Mouse (Mus musculus): ENCODE measurements at regions not wholly inside any gene's neighbourhood (a gene's known extent, or its start where the extent isn't known, plus 50 kb on each side); places are given as distances from the start of the nearest gene placed in this dataset.

GRCm38 (mm10) chr4:124120334-124120733 lies 202.5 kb upstream of the 4930535I16Rik start:
- intact Hi-C loops (cut with DNase I), result loop anchor here (10.0 kb wide), 1 partner anchor 156 kb away; no protein-coding TSS in a partner anchor
- DNase-seq, result no peak

DNA sequence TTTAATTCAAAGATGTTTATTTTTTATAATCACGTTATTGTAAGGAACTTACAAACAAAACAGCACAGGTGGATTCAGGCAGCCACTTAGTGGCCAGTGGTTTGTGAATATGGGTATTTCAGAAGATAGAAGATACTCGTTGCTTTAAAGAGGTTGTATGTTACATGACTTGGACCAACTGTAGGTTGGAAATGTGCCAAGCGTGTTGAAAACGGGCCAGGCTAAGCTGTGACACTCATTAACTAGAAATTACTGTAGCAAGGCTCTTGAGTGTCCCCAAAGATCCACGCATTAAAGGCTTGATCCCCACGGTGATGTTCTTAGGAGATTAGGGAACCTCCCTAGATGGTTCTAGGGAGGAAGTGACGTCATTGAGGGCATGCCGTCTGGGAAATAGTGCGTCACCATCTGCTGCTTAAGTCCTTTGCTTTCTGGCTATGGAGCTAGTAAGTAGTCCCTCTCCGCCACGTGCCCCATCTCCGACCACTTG lies 196.1 kb upstream of the 4930535I16Rik start:
- DNase-seq, result no peak
- intact Hi-C loops (cut with DNase I), result no loop called here

DNA sequence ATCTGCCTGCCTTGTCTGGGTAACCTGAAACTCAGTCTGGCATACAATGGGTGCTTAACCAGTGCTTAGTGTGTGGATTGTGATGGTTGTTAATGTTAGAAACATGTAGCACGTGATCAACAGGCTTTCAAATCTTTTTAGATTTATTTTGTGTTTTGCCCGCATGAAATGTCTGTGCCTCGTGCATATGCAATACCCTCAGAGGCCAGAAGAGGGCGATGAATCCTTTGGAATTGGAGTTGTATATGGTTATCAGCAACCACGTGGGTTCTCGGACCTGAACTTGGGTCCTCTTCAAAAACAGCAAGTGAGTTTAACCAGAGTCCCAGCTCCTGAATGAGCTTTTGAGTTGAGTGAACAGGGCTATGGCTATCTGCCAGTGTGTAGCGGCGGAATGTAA lies 192.9 kb upstream of the 4930535I16Rik start:
- intact Hi-C loops (cut with DNase I), result no loop called here

DNA sequence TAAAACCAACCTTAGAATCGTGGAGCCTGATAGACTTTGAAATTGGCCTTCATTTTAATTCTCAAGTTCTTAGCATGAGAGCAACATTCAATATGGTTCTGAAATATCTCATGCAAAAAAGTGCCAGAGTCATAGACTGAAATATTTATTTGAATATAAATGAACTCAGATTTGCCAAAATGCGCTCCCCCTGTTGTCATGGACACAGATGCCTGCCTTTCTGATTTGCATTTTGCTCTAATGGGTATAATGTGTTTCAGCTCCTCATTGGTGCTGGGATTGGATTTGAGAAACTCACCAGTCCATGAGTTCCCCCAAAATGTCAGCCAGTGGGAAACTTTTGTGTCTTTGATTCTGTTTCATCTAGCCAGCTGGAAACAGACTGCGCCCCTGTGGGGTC lies 191.5 kb upstream of the 4930535I16Rik start:
- intact Hi-C loops (cut with DNase I), result no loop called here

More for the DNA sequence above, 192.9 kb upstream of the 4930535I16Rik start:
- no peak for DNase-seq

DNA sequence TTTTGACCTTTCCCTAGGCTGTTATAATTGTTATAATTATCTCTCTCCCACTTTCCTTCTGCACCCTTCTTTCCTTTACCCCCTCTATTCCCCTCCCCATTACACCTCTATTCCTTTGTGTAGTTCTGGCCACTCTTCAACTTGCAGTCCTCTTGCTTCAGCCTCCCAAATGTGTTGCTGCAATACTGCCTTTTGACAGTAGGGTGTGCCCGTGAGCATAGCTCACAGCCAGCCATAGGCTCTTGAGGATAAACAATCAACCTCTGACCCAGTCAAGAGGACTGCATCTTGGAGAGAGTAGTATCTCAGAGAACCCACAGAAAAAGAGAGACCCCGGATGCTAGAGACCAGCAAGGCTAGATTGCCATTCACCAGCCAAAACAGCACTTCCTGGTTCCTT lies 184.9 kb upstream of the 4930535I16Rik start:
- no peak for DNase-seq
- intact Hi-C loops (cut with DNase I), result no loop called here

More for the DNA sequence above, 191.5 kb upstream of the 4930535I16Rik start:
- DNase-seq, result no peak

DNA sequence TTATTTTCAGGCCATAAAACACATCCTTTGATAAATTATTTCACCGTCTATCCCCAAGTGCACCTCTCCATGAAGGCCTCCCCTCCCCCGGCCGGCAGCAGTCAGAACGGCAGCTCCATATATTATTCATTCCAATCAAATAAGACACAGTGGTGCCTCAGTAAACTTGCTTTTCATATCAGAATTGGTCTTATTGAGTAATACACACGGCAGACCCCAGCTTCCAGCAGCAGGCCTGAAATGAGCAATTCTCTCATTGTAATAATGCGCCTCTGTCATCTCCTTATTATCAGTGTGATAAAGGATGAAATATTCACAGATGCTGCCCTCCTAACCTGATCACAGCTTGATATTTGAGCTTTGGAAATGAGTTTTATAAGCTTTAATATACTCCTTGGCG lies 169.0 kb upstream of the 4930535I16Rik start:
- no peak for DNase-seq
- intact Hi-C loops (cut with DNase I), result no loop called here

- intact Hi-C loops (cut with DNase I), result no loop called here
- no peak for DNase-seq
Observed at GRCm38 (mm10) chr4:124086254-124086653, 168.4 kb upstream of the 4930535I16Rik start.

GRCm38 (mm10) chr4:124079603-124080002 lies 161.8 kb upstream of the 4930535I16Rik start:
- no peak for DNase-seq
- intact Hi-C loops (cut with DNase I), result no loop called here

GRCm38 (mm10) chr4:124075551-124075950 lies 157.7 kb upstream of the 4930535I16Rik start:
- intact Hi-C loops (cut with DNase I), result no loop called here
- no peak for DNase-seq

DNA sequence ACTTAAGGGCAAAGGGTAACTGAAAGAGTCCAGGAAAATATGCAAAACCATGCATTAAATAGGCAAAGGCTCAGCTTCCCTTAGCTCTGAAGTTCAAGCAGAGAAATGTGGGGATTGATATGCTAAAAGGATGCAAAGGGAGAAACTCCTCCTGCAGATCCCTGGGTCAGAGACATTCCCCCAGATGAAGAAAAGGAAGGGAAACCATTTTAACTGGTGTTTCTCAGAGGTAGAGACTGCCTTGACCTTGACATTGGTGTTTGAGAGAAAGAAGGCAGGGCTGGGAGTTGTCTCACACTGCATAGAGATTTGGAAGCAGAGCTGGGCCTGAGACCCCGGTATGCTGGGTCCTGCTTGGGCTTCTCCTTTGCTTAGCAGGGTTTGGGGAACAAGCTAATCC lies 155.8 kb upstream of the 4930535I16Rik start:
- intact Hi-C loops (cut with DNase I), result no loop called here

GRCm38 (mm10) chr4:124064601-124065000 lies 146.8 kb upstream of the 4930535I16Rik start:
- DNase-seq, result no peak
- intact Hi-C loops (cut with DNase I), result no loop called here

More for the DNA sequence above, 155.8 kb upstream of the 4930535I16Rik start:
- no peak for DNase-seq

- intact Hi-C loops (cut with DNase I), result no loop called here
- DNase-seq, result no peak
Observed at GRCm38 (mm10) chr4:124063269-124064100, 145.7 kb upstream of the 4930535I16Rik start.

- intact Hi-C loops (cut with DNase I), result no loop called here
- DNase-seq, result no peak
Observed at GRCm38 (mm10) chr4:124057607-124058006, 139.8 kb upstream of the 4930535I16Rik start.

GRCm38 (mm10) chr4:124054240-124054760 lies 136.5 kb upstream of the 4930535I16Rik start:
- intact Hi-C loops (cut with DNase I), result no loop called here
- DNase-seq, result no peak

DNA sequence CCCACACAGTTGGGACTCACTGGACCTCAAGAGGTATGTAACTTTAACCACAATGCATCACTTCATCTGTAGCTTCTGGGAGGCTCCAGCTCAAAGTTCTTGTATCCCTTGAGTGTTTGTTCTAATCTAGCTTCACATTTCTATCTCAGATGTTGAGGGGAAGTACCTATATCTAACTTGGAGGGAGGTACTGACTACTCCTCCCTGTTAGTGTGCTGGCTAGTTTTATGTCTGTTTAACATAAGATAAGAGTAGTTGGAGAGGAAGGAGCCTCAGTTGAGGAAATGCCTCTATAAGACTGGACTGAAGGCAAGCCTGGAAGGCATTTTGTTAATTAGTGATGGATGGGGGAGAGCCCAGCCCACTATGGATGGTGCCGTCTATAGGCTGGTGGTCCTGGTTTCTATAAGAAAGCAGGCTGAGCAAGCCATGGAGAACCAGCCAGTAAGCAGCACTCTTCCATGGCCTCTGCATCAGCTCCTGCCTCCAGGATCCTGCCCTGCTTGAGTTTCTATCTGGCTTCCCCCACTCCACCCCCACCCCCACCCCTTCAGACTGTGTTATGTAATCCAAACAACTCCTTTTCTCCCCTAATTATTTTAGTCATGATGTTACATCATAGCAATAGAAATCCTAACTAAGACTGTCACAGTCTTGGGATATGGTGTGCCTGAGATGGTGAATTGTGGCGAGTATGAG lies 135.7 kb upstream of the 4930535I16Rik start:
- intact Hi-C loops (cut with DNase I), result no loop called here
- DNase-seq, result no peak

- intact Hi-C loops (cut with DNase I), result no loop called here
- DNase-seq, result no peak
Observed at GRCm38 (mm10) chr4:124052387-124052786, 134.6 kb upstream of the 4930535I16Rik start.

DNA sequence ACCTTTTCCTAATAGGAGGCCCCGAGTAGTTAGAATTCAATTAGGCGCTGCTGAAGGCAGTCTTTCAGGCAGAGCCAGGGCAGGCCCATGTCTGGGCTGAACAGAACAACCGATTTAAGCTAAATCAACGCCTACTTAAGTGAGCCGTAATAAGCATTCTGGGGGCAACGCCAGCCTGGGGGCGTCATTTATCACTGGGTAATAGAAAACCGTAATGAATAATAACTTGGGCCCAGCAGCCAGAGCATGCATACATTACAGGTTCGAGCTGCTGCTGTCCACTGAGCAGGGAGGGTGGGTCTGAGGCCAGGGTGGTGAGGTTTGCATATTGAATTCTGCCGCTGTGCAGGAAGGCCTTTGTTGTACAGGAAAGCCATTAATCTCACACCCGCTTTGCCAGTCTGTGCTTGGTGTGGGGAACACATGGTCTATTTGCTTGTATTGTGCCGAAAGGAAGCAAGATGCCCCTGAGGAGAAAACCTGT lies 130.6 kb upstream of the 4930535I16Rik start:
- intact Hi-C loops (cut with DNase I), result no loop called here
- DNase-seq, result no peak

DNA sequence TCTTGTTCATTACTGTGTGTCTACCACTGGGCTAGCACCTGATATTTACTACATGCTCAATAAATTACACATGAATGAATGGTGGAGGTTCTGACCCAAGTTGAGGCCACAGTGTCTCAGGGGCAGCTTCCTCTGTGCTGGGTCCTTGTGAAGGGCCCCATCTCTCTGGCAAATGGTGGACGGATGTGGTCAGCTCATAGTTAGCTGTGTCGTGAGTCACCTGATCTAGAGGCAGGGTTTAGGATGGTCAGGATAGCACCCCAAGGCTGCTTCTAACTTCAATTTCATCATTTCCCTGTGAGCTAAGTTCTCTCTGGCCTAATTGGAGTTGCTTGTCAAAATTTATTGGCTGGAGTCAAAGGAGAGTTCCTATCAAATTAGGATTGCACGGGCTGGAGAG lies 130.1 kb upstream of the 4930535I16Rik start:
- DNase-seq, result no peak
- intact Hi-C loops (cut with DNase I), result no loop called here

DNA sequence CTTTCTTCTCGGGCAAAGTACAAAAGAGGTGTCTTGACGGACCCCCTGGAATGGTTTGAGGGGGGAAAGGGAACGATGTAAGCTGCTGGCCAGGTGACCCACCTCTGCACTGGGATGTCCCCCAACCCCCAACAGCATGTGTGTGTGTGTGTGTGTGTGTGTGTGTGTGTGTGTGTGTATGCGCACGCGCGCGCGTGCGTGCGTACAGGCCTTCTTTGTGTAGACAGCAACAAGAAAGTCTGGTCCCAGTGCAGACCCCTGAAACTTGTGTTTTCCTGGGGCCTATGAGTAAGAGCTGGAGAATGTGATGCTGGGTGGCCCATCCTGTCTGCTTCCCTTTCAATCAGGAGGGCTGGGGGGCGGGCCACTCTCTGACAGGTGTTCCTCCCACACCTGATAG lies 118.7 kb upstream of the 4930535I16Rik start:
- no peak for DNase-seq
- intact Hi-C loops (cut with DNase I), result no loop called here

DNA sequence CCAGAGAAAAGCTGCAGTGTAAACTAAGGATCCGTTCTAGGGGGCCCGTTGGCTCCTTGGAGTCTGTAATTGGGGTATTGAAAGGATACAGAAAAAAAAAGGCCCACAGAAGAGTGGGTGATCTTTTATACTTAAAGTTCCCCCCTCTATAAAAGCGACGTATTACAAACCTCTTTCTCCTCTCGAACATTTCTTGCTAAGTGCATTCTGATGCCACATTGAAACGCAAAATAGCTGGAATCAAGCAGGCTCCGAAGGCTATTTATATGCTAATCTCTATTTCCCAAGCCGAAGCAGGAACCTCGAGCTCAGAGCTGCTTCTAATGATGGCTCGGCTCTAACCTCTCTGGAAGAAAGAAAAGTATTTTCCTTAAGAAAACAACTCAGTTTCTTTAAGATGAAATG lies 117.8 kb upstream of the 4930535I16Rik start:
- intact Hi-C loops (cut with DNase I), result no loop called here
- no peak for DNase-seq

- intact Hi-C loops (cut with DNase I), result no loop called here
- DNase-seq, result no peak
Observed at GRCm38 (mm10) chr4:124035192-124035591, 117.4 kb upstream of the 4930535I16Rik start.
